32 mouse cellular contexts compared by ENCODE assay signal in genomic region chr11:3815951-3816350, GRCm38 (mm10). TPM values are rescaled to one million over a fixed set of nuclear protein-coding genes. Genes with fewer than 3 reads are reported as not detected.
"Had no signal": no experiment of that assay in that cellular context is flagged by ENCODE, and none has a peak within 500 bp of the region (broad histone marks: within the 10 kb centered on the region; RNA-seq: fewer than 3 reads in every experiment).

No protein-coding gene starts in this region.

- H3K27ac ChIP-seq: heart, adult 2 months; heart, embryonic 10.5 days; heart, embryonic 13.5 days; heart, embryonic 15.5 days; hindbrain, embryonic 10.5 days; hindbrain, embryonic 12.5 days; hindbrain, embryonic 13.5 days; hindbrain, embryonic 14.5 days; hindbrain, embryonic 15.5 days; hindbrain, postnatal 0 days; intestine, embryonic 15.5 days; kidney, embryonic 15.5 days; kidney, postnatal 0 days; layer of hippocampus, adult 2 months; left cerebral cortex, adult 2 months had no signal

- H3K27me3 ChIP-seq: heart, embryonic 12.5 days; heart, embryonic 13.5 days; heart, embryonic 15.5 days; hindbrain, embryonic 12.5 days; hindbrain, embryonic 13.5 days; hindbrain, embryonic 15.5 days; intestine, embryonic 15.5 days; kidney, embryonic 15.5 days had no signal

- ATAC-seq: hindbrain, embryonic 16.5 days; hindbrain, postnatal 0 days; inflammation-experienced regulatory T-cells, adult 6 months; intestine, embryonic 15.5 days; intestine, embryonic 16.5 days; intestine, postnatal 0 days had no signal

- H3K4me3 ChIP-seq: heart, adult 2 months; heart, embryonic 10.5 days; heart, embryonic 12.5 days; heart, embryonic 13.5 days; heart, embryonic 15.5 days; hindbrain, embryonic 10.5 days; hindbrain, embryonic 12.5 days; hindbrain, embryonic 13.5 days; hindbrain, embryonic 15.5 days; intestine, embryonic 15.5 days; kidney, embryonic 15.5 days; layer of hippocampus, adult 2 months; left cerebral cortex, adult 2 months had no signal

- H3K36me3 ChIP-seq: heart, embryonic 10.5 days; heart, embryonic 12.5 days; heart, embryonic 13.5 days; heart, embryonic 15.5 days; hindbrain, embryonic 10.5 days; hindbrain, embryonic 12.5 days; hindbrain, embryonic 13.5 days; hindbrain, embryonic 15.5 days; intestine, embryonic 15.5 days; kidney, embryonic 15.5 days had no signal

- H3K4me1 ChIP-seq: heart, embryonic 12.5 days; heart, embryonic 13.5 days; heart, embryonic 15.5 days; hindbrain, embryonic 12.5 days; hindbrain, embryonic 13.5 days; hindbrain, embryonic 15.5 days; intestine, embryonic 15.5 days had no signal

- DNase-seq: heart, adult 2 months; heart, postnatal 10 days; heart, postnatal 14 days; heart, postnatal 36 days; heart, postnatal 4 days; kidney, adult 18-20 months; kidney, adult 8-10 months; kidney, postnatal 10 days; kidney, postnatal 14 days; kidney, postnatal 25 days; layer of hippocampus, adult 9-11 months; layer of hippocampus, postnatal 36 days had no signal

RNA-seq across cellular contexts. Expression of gene Osbp2, which starts 47.8 kb away (rescaled TPM):
- total RNA-seq: hematopoietic stem cell, adult 5-6 weeks had no signal
- polyA plus RNA-seq: inflammation-experienced regulatory T-cells, adult 6 months had no signal
